Mouse (Mus musculus) liver, embryonic 12.5 days (tissue): ENCODE results near the gene Slc22a8. TPM values are rescaled to one million over a fixed set of nuclear protein-coding genes. Genes with fewer than 3 reads are reported as not detected.

Experiments
- ATAC-seq: fragments of 200-750 bp; cut with Nextera tagmentation; 2 replicates; pipeline ENCODE4 v1.8.0; 2017; ENCODE audit warnings: moderate number of reproducible peaks, mild to moderate bottlenecking, moderate library complexity
- H3K27ac ChIP-seq: fragments of 300-500 bp; sonication (generic); 2 replicates; pipeline ENCODE4 v1.5.1; 2016; ENCODE audit warnings: mild to moderate bottlenecking
- H3K27me3 ChIP-seq: fragments of 300-500 bp; sonication (generic); replicated peaks from 2 replicates; pipeline ENCODE4 v1.6.1; 2016; ENCODE audit warnings: mild to moderate bottlenecking, moderate library complexity
- H3K36me3 ChIP-seq: fragments of 300-500 bp; sonication (generic); 2 replicates; pipeline ENCODE4 v1.6.1; 2016; ENCODE audit warnings: mild to moderate bottlenecking, moderate library complexity
- H3K4me1 ChIP-seq: fragments of 300-500 bp; sonication (generic); 2 replicates; pipeline ENCODE4 v1.6.1; 2016
- H3K4me2 ChIP-seq: fragments of 300-500 bp; sonication (generic); 2 replicates; pipeline ENCODE4 v1.6.1; 2016; ENCODE audit warnings: mild to moderate bottlenecking, moderate library complexity
- H3K4me3 ChIP-seq: fragments of 300-500 bp; sonication (generic); 2 replicates; pipeline ENCODE4 v1.5.1; 2016; ENCODE audit warnings: mild to moderate bottlenecking, moderate library complexity
- H3K9ac ChIP-seq: fragments of 300-500 bp; sonication (generic); 2 replicates; pipeline ENCODE4 v1.6.1; 2016; ENCODE audit warnings: mild to moderate bottlenecking, moderate library complexity
- H3K9me3 ChIP-seq: fragments of 300-500 bp; sonication (generic); replicated peaks from 2 replicates; pipeline ENCODE4 v1.6.1; 2016; ENCODE audit warnings: mild to moderate bottlenecking, moderate library complexity
- WGBS: fragments of 180-500 bp; shearing (Covaris S2); methylation state at CpG from one replicate; pipeline ENCODE4 v1.1.7; 2016; ENCODE audit not compliant: insufficient replicate concordance; 5-methylcytosine and 5-hydroxymethylcytosine counted together
- polyA plus RNA-seq: library from polyadenylated mRNA; unstranded; fragments of >200 nt; fragmentation: Nextera tagmentation; extraction: Ambion mirVana; gene quantifications from 2 replicates; pipeline ENCODE4 v1.2.1, GENCODE M21; 2016

Gene Slc22a8
- polyA plus RNA-seq, 1 experiment from 2014 or later = 1.7 TPM

GRCm38 (mm10) chr19:8632029-8632428 is 41.0 kb downstream of the Slc22a8 start:
- Histone ChIP-seq H3K27ac (no peak overlapping the region), H3K27me3 (no peaks in the 10 kb centered on the region), H3K4me3 (no peak overlapping the region), H3K36me3 (no peaks in the 10 kb centered on the region), H3K9me3 (no peaks in the 10 kb centered on the region), H3K4me1 (0 out of 2 replicates have a peak, but pooled peaks cover 2% of the 10 kb centered on the region), H3K9ac (no peak overlapping the region), H3K4me2 (no peak overlapping the region)
- WGBS = 47% methylated on average over 1 of the region's 1 CpGs
- ATAC-seq = no peak

- 11% methylated on average over 5 of the region's 5 CpGs for WGBS
- H3K4me2 ChIP-seq = no peak overlapping the region
- H3K4me1 ChIP-seq = no peaks in the 10 kb centered on the region
- no peak for ATAC-seq
- 0 out of 2 replicates have a peak, but pooled peaks cover 4% of the 10 kb centered on the region for H3K27me3 ChIP-seq
- no peaks in the 10 kb centered on the region for H3K36me3 ChIP-seq
- H3K27ac ChIP-seq = no peak overlapping the region
- H3K9ac ChIP-seq = no peak overlapping the region
- no peak overlapping the region for H3K4me3 ChIP-seq
- H3K9me3 ChIP-seq = no peaks in the 10 kb centered on the region
Measured at GRCm38 (mm10) chr19:8642086-8642485, 51.0 kb downstream of the Slc22a8 start.

- no peak overlapping the region for H3K4me2 ChIP-seq
- H3K4me1 ChIP-seq = no peaks in the 10 kb centered on the region
- H3K36me3 ChIP-seq = no peaks in the 10 kb centered on the region
- H3K9ac ChIP-seq = no peak overlapping the region
- H3K9me3 ChIP-seq = no peaks in the 10 kb centered on the region
- H3K4me3 ChIP-seq = no peak overlapping the region
- H3K27me3 ChIP-seq = 0 out of 2 replicates have a peak, but pooled peaks cover 4% of the 10 kb centered on the region
- no peak overlapping the region for H3K27ac ChIP-seq
- ATAC-seq = no peak
- 68% methylated on average over 2 of the region's 2 CpGs for WGBS
Measured at GRCm38 (mm10) chr19:8646393-8646792, 55.3 kb downstream of the Slc22a8 start.

GRCm38 (mm10) chr19:8655833-8656232 is 64.8 kb downstream of the Slc22a8 start:
- no peak for ATAC-seq
- H3K27me3 ChIP-seq = peaks cover 8% of the 10 kb centered on the region; the same call in 1 of the 2 replicates
- no peaks in the 10 kb centered on the region for H3K4me1 ChIP-seq
- no peak overlapping the region for H3K9ac ChIP-seq
- no peak overlapping the region for H3K4me3 ChIP-seq
- H3K4me2 ChIP-seq = no peak overlapping the region
- H3K9me3 ChIP-seq = no peaks in the 10 kb centered on the region
- H3K36me3 ChIP-seq = no peaks in the 10 kb centered on the region
- H3K27ac ChIP-seq = no peak overlapping the region

- no peaks in the 10 kb centered on the region for H3K9me3 ChIP-seq
- H3K4me3 ChIP-seq = no peak overlapping the region
- ATAC-seq = no peak
- no peak overlapping the region for H3K4me2 ChIP-seq
- peaks cover 13% of the 10 kb centered on the region for H3K27me3 ChIP-seq
- H3K36me3 ChIP-seq = no peaks in the 10 kb centered on the region
- 52% methylated on average over 4 of the region's 4 CpGs for WGBS
- no peak overlapping the region for H3K27ac ChIP-seq
- no peaks in the 10 kb centered on the region for H3K4me1 ChIP-seq
- H3K9ac ChIP-seq = no peak overlapping the region
Measured at GRCm38 (mm10) chr19:8656341-8656740, 65.3 kb downstream of the Slc22a8 start.

Other genes with a start within 250 kb of the Slc22a8 start
- not detected in 2 replicates for gene Slc22a30, start 186.1 kb upstream of the Slc22a8 start, polyA plus RNA-seq
- not detected in 2 replicates for gene Slc22a6, start 26.8 kb downstream of the Slc22a8 start, polyA plus RNA-seq
- not detected in 2 replicates for gene Chrm1, start 72.5 kb downstream of the Slc22a8 start, polyA plus RNA-seq
- 133 and 141 TPM in 2 replicates for gene Slc3a2, start 132.1 kb downstream of the Slc22a8 start, polyA plus RNA-seq
- 87.1 and 95.9 TPM in 2 replicates for gene Wdr74, start 144.6 kb downstream of the Slc22a8 start, polyA plus RNA-seq
- gene 1700092M07Rik, start 149.5 kb downstream of the Slc22a8 start, polyA plus RNA-seq = 2.1 and 2.3 TPM in 2 replicates
- 56.2 and 58.4 TPM in 2 replicates for gene Stx5a, start 150.2 kb downstream of the Slc22a8 start, polyA plus RNA-seq
- gene Nxf1, start 165.8 kb downstream of the Slc22a8 start, polyA plus RNA-seq = 116 and 130 TPM in 2 replicates
- gene Tmem223, start 179.7 kb downstream of the Slc22a8 start, polyA plus RNA-seq = 77.4 and 80.0 TPM in 2 replicates
- 99.1 and 104 TPM in 2 replicates for gene Tmem179b, start 183.2 kb downstream of the Slc22a8 start, polyA plus RNA-seq
- gene Taf6l, start 195.2 kb downstream of the Slc22a8 start, polyA plus RNA-seq = 21.8 and 23.1 TPM in 2 replicates
- 105 and 110 TPM in 2 replicates for gene Polr2g, start 207.3 kb downstream of the Slc22a8 start, polyA plus RNA-seq
- gene Zbtb3, start 211.3 kb downstream of the Slc22a8 start, polyA plus RNA-seq = 2.3 and 2.8 TPM in 2 replicates
- 29.6 and 31.6 TPM in 2 replicates for gene Ttc9c, start 228.1 kb downstream of the Slc22a8 start, polyA plus RNA-seq
- 3.5 and 3.6 TPM in 2 replicates for gene Hnrnpul2, start 228.8 kb downstream of the Slc22a8 start, polyA plus RNA-seq
- 0.26 TPM in 1 of 2 replicates, not detected in the other for gene AC129217.1, start 238.5 kb downstream of the Slc22a8 start, polyA plus RNA-seq
- gene Bscl2, start 246.2 kb downstream of the Slc22a8 start, polyA plus RNA-seq = 37.0 and 45.2 TPM in 2 replicates
- gene Gng3, start 247.9 kb downstream of the Slc22a8 start, polyA plus RNA-seq = 0.62 and 0.65 TPM in 2 replicates